Mouse (Mus musculus) lung, postnatal 0 days (tissue): ENCODE measurements around the gene Sumf1.

Source experiments
- CTCF ChIP-seq: IDR thresholded peaks from 2 replicates; pipeline ENCODE4 v1.5.1; 2016; ENCODE audit warnings: antibody characterized with exemption, mild to moderate bottlenecking
- EP300 ChIP-seq: IDR thresholded peaks from 2 replicates; pipeline ENCODE4 v1.6.1; 2016; ENCODE audit warnings: antibody characterized with exemption, mild to moderate bottlenecking, control low read depth

DNA sequence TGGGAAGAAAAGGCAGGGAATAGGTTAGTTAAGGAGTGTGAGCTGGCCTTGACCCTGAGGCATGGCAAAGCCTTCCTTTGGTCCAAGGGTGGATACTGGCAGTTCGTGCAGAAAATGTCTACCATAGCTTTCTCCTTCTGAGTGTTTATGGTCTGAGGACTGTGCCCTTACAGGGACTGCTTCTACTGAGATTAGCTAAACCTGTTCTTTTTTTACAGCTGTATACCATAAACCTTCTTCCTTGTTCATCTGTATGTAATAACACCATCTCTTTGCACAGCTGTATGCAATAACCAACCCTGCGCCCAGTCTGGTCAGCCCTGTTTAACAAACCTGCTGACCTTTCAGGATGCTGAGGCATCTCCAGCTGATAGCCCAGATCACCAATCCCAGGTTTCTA lies 18.9 kb upstream of the Sumf1 start:
- TF ChIP-seq EP300 (no peak), CTCF (no peak)
